Mouse (Mus musculus) granulocyte monocyte progenitor cell, adult 5-6 weeks (primary cell): ENCODE measurements around the gene Exosc10. TPM values are rescaled to one million over a fixed set of nuclear protein-coding genes. Genes with fewer than 3 reads are reported as not detected.

Source experiments
- ATAC-seq: replicated peaks from 2 replicates; pipeline ENCODE4 v1.8.0; 2016; ENCODE audit warnings: mild to moderate bottlenecking, moderate TSS enrichment, inconsistent platforms; ENCODE audit not compliant: poor library complexity, severe bottlenecking
- total RNA-seq, 2 experiments: library from RNA; stranded (forward) in 1 of 2; stranded (reverse) in 1 of 2; fragments of 200-712, 200-1000 nt in 1 of 2; fragments of >200 nt in 1 of 2; fragmentation: Nextera tagmentation in 1 of 2; gene quantifications; 2 replicates each; pipeline ENCODE4 v1.2.3; 2014 to 2017

The Exosc10 gene
- total RNA-seq, 2 experiments from 2014 or later = 62.5 to 63.9 TPM

GRCm38 (mm10) chr4:148570138-148570537, 11.9 kb downstream of the Exosc10 start:
- ATAC-seq = no peak

- ATAC-seq = no peak
Observed at GRCm38 (mm10) chr4:148570693-148571295, 12.6 kb downstream of the Exosc10 start.

GRCm38 (mm10) chr4:148573222-148573621, 15.0 kb downstream of the Exosc10 start:
- ATAC-seq = no peak

GRCm38 (mm10) chr4:148580765-148581164, 22.5 kb downstream of the Exosc10 start:
- no peak for ATAC-seq

- no peak for ATAC-seq
Observed at GRCm38 (mm10) chr4:148581422-148581821, 23.2 kb downstream of the Exosc10 start.

- peak; percentile 90 for ATAC-seq
Observed at GRCm38 (mm10) chr4:148583257-148583656, 25.0 kb downstream of the Exosc10 start.

GRCm38 (mm10) chr4:148586648-148587047, 28.4 kb downstream of the Exosc10 start:
- no peak for ATAC-seq

- no peak for ATAC-seq
Observed at GRCm38 (mm10) chr4:148588793-148589192, 30.6 kb downstream of the Exosc10 start.

- ATAC-seq = no peak
Observed at GRCm38 (mm10) chr4:148589565-148589964, 31.3 kb downstream of the Exosc10 start.

GRCm38 (mm10) chr4:148590421-148591170, 32.4 kb downstream of the Exosc10 start:
- peak; percentile 7; the same call in 1 of the 2 replicates for ATAC-seq

GRCm38 (mm10) chr4:148591171-148591630, 33.0 kb downstream of the Exosc10 start, which contains the start of gene Srm:
Gene Srm (plus strand): TSS chr4:148591503.
- ATAC-seq = peak; percentile 89

- peak; percentile 34 for ATAC-seq
Observed at GRCm38 (mm10) chr4:148591637-148592380, 33.6 kb downstream of the Exosc10 start.

GRCm38 (mm10) chr4:148593996-148594395, 35.8 kb downstream of the Exosc10 start:
- ATAC-seq = no peak

GRCm38 (mm10) chr4:148595916-148596315, 37.7 kb downstream of the Exosc10 start:
- ATAC-seq = no peak

- ATAC-seq = no peak
Observed at GRCm38 (mm10) chr4:148596731-148597130, 38.5 kb downstream of the Exosc10 start.

- no peak for ATAC-seq
Observed at GRCm38 (mm10) chr4:148598826-148599225, 40.6 kb downstream of the Exosc10 start.

- ATAC-seq = no peak
Observed at GRCm38 (mm10) chr4:148600316-148600715, 42.1 kb downstream of the Exosc10 start.

GRCm38 (mm10) chr4:148601871-148602270, 43.6 kb downstream of the Exosc10 start:
- ATAC-seq = no peak

- ATAC-seq = no peak
Observed at GRCm38 (mm10) chr4:148602357-148603120, 44.3 kb downstream of the Exosc10 start, which contains the start of gene Masp2. Gene Masp2 (plus strand): TSS chr4:148602554.
